Mouse (Mus musculus) liver, embryonic 13.5 days (tissue): ENCODE data around the gene Arhgef19. TPM values are rescaled to one million over a fixed set of nuclear protein-coding genes. Genes with fewer than 3 reads are reported as not detected.
A peak's percentile ranks its signal among the peaks of the same experiment; 100 is the strongest.

Source experiments
- ATAC-seq: fragments of 200-750 bp; cut with Nextera tagmentation; 2 replicates; pipeline ENCODE4 v1.8.0; 2017; ENCODE audit warnings: low read depth, mild to moderate bottlenecking, moderate number of reproducible peaks, moderate library complexity
- DNase-seq: peaks from one replicate; pipeline ENCODE4 v3.0.0; 2022
- H3K27ac ChIP-seq: fragments of 300-500 bp; sonication (generic); 2 replicates; pipeline ENCODE4 v1.5.1; 2015; ENCODE audit warnings: moderate library complexity, mild to moderate bottlenecking, inconsistent platforms
- H3K27me3 ChIP-seq: fragments of 300-500 bp; sonication (generic); 2 replicates; pipeline ENCODE4 v1.6.1; 2015; ENCODE audit warnings: mild to moderate bottlenecking, inconsistent platforms
- H3K36me3 ChIP-seq: fragments of 300-500 bp; sonication (generic); 2 replicates; pipeline ENCODE4 v1.6.1; 2015; ENCODE audit warnings: mild to moderate bottlenecking, inconsistent platforms
- H3K4me1 ChIP-seq: fragments of 300-500 bp; sonication (generic); replicated peaks from 2 replicates; pipeline ENCODE4 v1.6.1; 2015; ENCODE audit warnings: inconsistent platforms
- H3K4me2 ChIP-seq: fragments of 300-500 bp; sonication (generic); 2 replicates; pipeline ENCODE4 v1.6.1; 2015; ENCODE audit warnings: inconsistent platforms, mild to moderate bottlenecking, moderate library complexity
- H3K4me3 ChIP-seq: fragments of 300-500 bp; sonication (generic); replicated peaks from 2 replicates; pipeline ENCODE4 v1.5.1; 2015; ENCODE audit warnings: mild to moderate bottlenecking, inconsistent platforms
- H3K9ac ChIP-seq: fragments of 300-500 bp; sonication (generic); 2 replicates; pipeline ENCODE4 v1.6.1; 2015; ENCODE audit warnings: mild to moderate bottlenecking, inconsistent platforms
- H3K9me3 ChIP-seq: fragments of 300-500 bp; sonication (generic); replicated peaks from 2 replicates; pipeline ENCODE4 v1.6.1; 2016; ENCODE audit warnings: inconsistent platforms
- WGBS: fragments of 180-500 bp; shearing (Covaris S2); methylation state at CpG from one replicate; pipeline ENCODE4 v1.1.7; 2015; ENCODE audit not compliant: insufficient replicate concordance; 5-methylcytosine and 5-hydroxymethylcytosine counted together
- polyA plus RNA-seq: library from polyadenylated mRNA; unstranded; fragments of >200 nt; fragmentation: Nextera tagmentation; extraction: Ambion mirVana; gene quantifications from 2 replicates; pipeline ENCODE4 v1.2.1, GENCODE M21; 2015

Gene Arhgef19
- polyA plus RNA-seq, 1 experiment from 2014 or later, result 1.0 TPM

DNA sequence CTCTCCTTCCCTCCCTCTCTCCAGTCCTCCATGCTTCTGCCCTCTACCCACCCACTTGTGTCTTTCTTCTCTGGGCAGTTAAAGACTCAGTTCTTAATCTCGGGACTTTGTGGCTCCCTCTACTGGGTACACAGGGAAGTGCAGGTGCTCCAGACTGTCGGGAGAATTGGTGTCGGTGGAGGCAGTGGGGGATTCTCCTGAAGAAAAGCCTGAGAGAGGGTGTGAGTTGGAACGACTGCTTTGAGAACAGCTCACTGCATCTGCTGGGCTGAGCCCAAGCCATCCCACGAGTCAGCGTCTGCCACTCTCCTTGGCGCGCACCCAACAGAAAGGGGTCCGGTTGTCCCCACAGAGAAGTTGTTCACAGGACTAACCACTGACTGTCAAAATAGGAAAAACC lies 28.5 kb downstream of the Arhgef19 start:
- H3K4me2 ChIP-seq, result no peak overlapping the region
- 0 out of 2 replicates have a peak, but pooled peaks cover 6% of the 10 kb centered on the region for H3K4me1 ChIP-seq
- WGBS, result 35% methylated on average over 9 of the region's 9 CpGs
- ATAC-seq (no peak), DNase-seq (no peak)
- 0 out of 2 replicates have a peak, but pooled peaks cover 4% of the 10 kb centered on the region for H3K9me3 ChIP-seq
- no peaks in the 10 kb centered on the region for H3K36me3 ChIP-seq
- no peak overlapping the region for H3K9ac ChIP-seq
- H3K27me3 ChIP-seq, result peaks cover 19% of the 10 kb centered on the region
- H3K4me3 ChIP-seq, result no peak overlapping the region
- H3K27ac ChIP-seq, result no peak overlapping the region

DNA sequence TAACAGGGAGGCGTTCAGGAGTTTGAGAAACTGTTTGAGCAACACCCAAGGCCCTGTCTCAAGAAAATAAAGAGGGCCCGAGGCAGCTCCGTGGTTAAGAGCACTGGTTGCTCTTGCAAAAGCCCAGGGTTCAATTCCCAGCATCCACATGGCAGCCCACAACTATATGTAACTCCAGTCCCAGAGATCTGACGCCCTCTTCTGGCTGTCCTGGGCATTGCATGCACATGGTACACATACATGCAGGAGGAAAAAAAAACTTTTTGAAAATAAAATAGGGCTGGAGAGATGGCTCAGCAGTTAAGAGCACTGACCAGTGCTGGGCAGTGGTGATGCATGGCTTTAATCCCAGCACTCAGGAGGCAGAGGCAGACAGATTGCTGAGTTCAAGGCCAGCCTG lies 29.1 kb downstream of the Arhgef19 start:
- H3K4me3 ChIP-seq, result no peak overlapping the region
- H3K27me3 ChIP-seq, result peaks cover 22% of the 10 kb centered on the region
- H3K4me2 ChIP-seq, result no peak overlapping the region
- no peak overlapping the region for H3K27ac ChIP-seq
- H3K9ac ChIP-seq, result no peak overlapping the region
- H3K36me3 ChIP-seq, result no peaks in the 10 kb centered on the region
- WGBS, result 46% methylated on average over 4 of the region's 4 CpGs
- no peak for ATAC-seq
- H3K4me1 ChIP-seq, result 0 out of 2 replicates have a peak, but pooled peaks cover 6% of the 10 kb centered on the region
- no peak for DNase-seq
- 0 out of 2 replicates have a peak, but pooled peaks cover 4% of the 10 kb centered on the region for H3K9me3 ChIP-seq

DNA sequence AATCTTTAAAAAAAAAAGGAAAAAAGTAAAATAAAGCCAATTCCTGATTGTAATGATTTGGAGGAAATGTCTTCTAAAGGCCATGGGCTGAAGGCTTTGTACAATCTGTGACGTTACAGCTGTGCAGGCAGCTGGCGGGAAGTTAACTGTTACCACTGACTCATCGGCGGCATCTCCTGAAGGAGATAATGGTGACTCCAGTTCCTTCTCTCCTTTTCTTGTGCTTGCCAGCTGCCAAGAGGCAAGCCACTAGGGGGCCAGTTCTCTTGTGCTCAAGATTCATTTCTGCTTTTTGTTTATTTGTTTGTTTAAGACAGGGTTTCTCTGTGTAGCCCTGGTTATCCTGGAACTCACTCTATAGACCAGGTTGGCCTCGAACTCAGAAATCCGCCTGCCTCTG lies 29.8 kb downstream of the Arhgef19 start:
- Histone ChIP-seq H3K27me3 (peaks cover 26% of the 10 kb centered on the region), H3K4me2 (no peak overlapping the region)
- no peak for ATAC-seq

DNA sequence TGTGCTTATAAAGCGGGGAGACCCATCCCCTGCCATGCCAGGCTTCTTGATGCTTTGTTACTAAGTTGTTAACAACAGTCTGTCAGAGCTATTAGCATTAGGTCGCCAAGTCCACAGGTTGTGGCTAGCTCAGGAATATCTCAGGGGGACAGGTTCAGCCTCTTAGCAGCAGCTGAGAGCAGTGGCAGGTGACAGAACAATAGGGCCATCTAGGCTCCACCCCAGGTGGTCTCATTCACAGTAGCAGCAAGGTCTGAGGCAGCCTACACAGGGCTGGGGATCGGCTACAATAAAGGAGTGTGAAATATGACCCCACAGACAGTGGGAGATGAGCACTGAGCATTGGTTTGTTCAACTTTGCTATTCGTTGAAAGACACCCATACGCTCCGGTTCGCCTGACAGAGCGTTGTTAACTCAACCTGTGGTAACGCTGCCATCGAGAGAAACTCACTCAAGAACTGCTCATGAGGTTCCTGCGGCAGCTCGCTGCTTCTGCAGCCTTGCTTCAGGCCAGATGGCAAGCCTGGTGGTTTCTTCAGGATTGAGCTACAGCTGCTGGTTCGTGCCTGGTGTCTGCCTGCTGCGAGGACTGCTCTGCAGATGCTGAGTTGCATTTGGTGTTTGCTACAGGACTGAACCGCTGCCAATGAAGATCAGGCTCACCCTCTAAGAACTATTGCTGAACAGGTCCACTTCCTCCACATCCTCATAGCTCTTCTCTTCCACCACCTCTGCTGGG lies 31.1 kb downstream of the Arhgef19 start:
- Histone ChIP-seq H3K9me3 (0 out of 2 replicates have a peak, but pooled peaks cover 4% of the 10 kb centered on the region), H3K9ac (no peak overlapping the region), H3K27me3 (peaks cover 26% of the 10 kb centered on the region), H3K4me2 (no peak overlapping the region), H3K27ac (no peak overlapping the region), H3K36me3 (no peaks in the 10 kb centered on the region), H3K4me1 (0 out of 2 replicates have a peak, but pooled peaks cover 9% of the 10 kb centered on the region), H3K4me3 (no peak overlapping the region)
- no peak for ATAC-seq
- DNase-seq, result no peak
- 59% methylated on average over 15 of the region's 15 CpGs for WGBS

More for the DNA sequence above, 29.8 kb downstream of the Arhgef19 start:
- Histone ChIP-seq H3K9ac (no peak overlapping the region), H3K9me3 (0 out of 2 replicates have a peak, but pooled peaks cover 4% of the 10 kb centered on the region), H3K4me3 (no peak overlapping the region), H3K27ac (no peak overlapping the region), H3K4me1 (0 out of 2 replicates have a peak, but pooled peaks cover 6% of the 10 kb centered on the region), H3K36me3 (no peaks in the 10 kb centered on the region)
- DNase-seq, result no peak
- 38% methylated on average over 6 of the region's 6 CpGs for WGBS

DNA sequence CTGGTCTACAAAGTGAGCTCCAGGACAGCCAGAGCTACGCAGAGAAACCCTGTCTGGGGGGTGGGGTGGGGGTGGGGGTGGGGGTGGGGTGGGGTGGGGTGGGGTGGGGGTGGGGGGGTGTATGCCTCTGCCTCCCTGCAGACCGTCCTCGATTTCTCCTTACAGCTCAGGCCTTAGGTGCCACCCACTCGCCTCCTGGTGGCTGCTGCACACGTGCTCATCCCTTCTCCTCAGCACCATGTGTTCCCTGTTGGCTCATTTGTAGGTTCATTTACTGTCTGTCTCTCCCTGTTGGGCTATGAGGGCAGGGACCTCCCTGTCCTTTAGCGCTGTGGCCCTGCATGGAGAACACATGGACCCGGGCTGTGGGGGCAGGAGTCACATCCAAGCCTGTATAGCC lies 31.9 kb downstream of the Arhgef19 start:
- Histone ChIP-seq H3K4me3 (no peak overlapping the region), H3K9ac (no peak overlapping the region), H3K9me3 (0 out of 2 replicates have a peak, but pooled peaks cover 4% of the 10 kb centered on the region), H3K4me2 (no peak overlapping the region), H3K36me3 (no peaks in the 10 kb centered on the region), H3K27ac (no peak overlapping the region), H3K27me3 (peaks cover 26% of the 10 kb centered on the region), H3K4me1 (0 out of 2 replicates have a peak, but pooled peaks cover 9% of the 10 kb centered on the region)
- DNase-seq (no peak), ATAC-seq (no peak)
- WGBS, result 60% methylated on average over 7 of the region's 7 CpGs

DNA sequence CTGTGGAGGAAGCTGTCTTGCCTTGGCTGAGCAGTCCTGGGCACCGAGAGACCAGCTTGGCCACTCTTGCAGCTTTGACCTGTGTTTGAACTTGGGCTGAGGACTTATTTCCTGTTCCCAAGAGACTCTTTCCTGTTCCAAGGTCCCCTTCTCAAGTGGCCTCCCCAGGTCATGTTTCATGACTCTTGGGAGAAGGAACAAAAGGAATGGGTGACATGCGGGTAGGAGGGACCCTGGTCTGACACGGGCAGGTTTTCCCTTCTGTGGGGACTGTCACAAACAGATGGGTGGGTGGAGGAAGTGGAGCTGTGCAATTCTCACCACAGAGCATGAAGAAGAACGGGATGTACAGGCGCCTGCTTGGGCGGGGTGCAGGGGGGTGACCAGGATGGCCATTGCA lies 32.4 kb downstream of the Arhgef19 start:
- Histone ChIP-seq H3K4me3 (no peak overlapping the region), H3K4me1 (0 out of 2 replicates have a peak, but pooled peaks cover 9% of the 10 kb centered on the region), H3K9me3 (0 out of 2 replicates have a peak, but pooled peaks cover 4% of the 10 kb centered on the region), H3K27me3 (peaks cover 26% of the 10 kb centered on the region), H3K4me2 (no peak overlapping the region), H3K36me3 (no peaks in the 10 kb centered on the region), H3K27ac (no peak overlapping the region), H3K9ac (no peak overlapping the region)
- ATAC-seq, result 0 out of 2 replicates have a peak, but pooled peaks have one; percentile 18
- DNase-seq, result no peak
- WGBS, result 26% methylated on average over 6 of the region's 6 CpGs

DNA sequence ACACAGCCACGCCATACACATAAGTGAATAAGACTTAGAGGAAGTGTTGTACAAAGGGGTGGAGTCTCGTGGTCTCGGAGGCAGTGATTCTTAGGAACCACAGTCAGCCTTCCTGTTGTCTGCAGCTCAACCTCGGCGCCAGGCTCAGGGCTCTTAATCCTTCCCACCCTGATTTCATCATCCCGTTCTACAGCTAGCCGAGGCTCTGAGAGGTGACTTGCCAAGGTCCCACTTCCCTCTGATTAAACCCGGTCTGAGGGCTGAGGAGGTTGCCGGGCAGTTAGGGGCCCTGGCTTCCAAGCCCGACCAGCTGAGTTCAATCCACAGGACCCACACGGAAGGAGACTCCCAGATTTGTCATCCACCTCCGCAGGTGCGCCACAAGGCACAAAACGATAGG lies 33.6 kb downstream of the Arhgef19 start:
- peaks cover 13% of the 10 kb centered on the region for H3K4me1 ChIP-seq
- no peaks in the 10 kb centered on the region for H3K36me3 ChIP-seq
- no peak overlapping the region for H3K9ac ChIP-seq
- no peak overlapping the region for H3K4me3 ChIP-seq
- H3K9me3 ChIP-seq, result 0 out of 2 replicates have a peak, but pooled peaks cover 4% of the 10 kb centered on the region
- peaks cover 26% of the 10 kb centered on the region for H3K27me3 ChIP-seq
- H3K4me2 ChIP-seq, result peak overlapping the region; percentile 20; the same call in 1 of the 2 replicates
- DNase-seq (no peak), ATAC-seq (0 out of 2 replicates have a peak, but pooled peaks have one; percentile 21)
- peak overlapping the region; percentile 32 for H3K27ac ChIP-seq
- 6% methylated on average over 14 of the region's 14 CpGs for WGBS

DNA sequence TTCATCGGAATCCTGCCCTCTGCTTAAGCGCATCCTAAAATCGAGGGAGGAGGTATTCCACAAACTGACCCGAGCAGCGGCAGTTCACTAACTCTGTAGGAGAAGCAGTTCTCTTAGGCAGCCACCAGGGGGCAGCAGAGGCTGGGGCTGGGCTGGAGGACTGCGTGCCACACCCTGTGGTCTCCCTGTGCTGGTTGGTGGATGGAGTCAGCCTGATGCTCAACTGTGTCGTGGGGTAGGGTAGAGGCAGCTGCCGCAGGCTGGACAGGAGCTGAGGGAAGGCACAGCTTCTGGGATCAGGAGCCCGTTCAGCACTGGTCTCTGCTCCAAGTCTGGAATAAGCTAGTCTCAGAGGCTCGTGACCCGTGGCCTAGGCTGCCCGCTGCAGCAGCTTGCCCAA lies 34.0 kb downstream of the Arhgef19 start:
- H3K4me2 ChIP-seq, result peak overlapping the region; percentile 20; the same call in 1 of the 2 replicates
- no peak overlapping the region for H3K9ac ChIP-seq
- H3K4me3 ChIP-seq, result no peak overlapping the region
- H3K27me3 ChIP-seq, result peaks cover 26% of the 10 kb centered on the region
- H3K4me1 ChIP-seq, result peaks cover 18% of the 10 kb centered on the region
- 0 out of 2 replicates have a peak, but pooled peaks cover under 1% of the 10 kb centered on the region for H3K9me3 ChIP-seq
- peak overlapping the region; percentile 32 for H3K27ac ChIP-seq
- ATAC-seq, result 0 out of 2 replicates have a peak, but pooled peaks have one; percentile 29
- DNase-seq, result peak; percentile 26
- no peaks in the 10 kb centered on the region for H3K36me3 ChIP-seq
- WGBS, result 17% methylated on average over 12 of the region's 12 CpGs

DNA sequence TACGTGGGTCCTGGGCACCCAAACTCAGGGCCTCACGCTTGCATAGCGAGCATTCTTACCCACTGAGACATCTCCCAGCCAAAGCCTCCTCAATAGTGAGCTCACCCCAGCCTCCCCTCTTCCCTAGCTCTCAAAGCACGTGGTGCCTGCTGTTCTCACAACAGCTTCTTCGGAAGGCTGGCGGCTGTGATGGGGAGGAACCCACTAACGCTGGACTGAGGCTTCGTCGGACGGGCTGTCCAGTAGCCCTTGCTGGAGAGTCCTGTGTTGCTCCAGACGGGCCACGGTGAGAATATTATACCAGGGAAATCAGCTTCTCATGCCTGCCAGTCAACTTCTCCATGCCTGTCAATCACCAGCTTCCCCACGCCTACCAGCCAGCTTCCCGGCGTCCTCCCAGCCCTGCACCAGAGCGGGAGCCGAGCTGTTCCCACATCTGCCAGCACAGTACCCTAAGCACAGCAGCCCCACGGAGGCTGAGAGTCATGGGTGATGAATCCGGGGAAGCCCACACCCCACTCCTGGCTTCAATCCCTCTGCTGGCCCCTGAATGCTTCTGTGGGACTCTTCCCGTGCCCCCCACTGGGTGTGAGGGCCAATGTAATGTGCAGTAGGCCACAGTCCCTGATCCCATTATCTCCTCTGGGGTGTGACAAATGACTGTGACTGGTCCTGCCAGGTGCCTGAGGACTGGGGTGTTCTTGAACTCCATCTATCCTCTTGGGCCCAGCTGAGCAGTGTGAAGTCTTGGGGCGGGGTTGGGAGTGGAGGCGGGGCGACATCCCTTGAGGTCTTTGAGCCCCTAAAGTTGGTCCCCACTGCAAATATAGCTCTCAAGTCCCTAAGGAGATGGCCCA lies 35.4 kb downstream of the Arhgef19 start:
- Histone ChIP-seq H3K27me3 (peaks cover 26% of the 10 kb centered on the region), H3K27ac (no peak overlapping the region), H3K4me1 (peaks cover 29% of the 10 kb centered on the region), H3K36me3 (no peaks in the 10 kb centered on the region), H3K4me3 (no peak overlapping the region), H3K9ac (no peak overlapping the region), H3K9me3 (no peaks in the 10 kb centered on the region), H3K4me2 (no peak overlapping the region)
- ATAC-seq, result no peak
- 40% methylated on average over 23 of the region's 23 CpGs for WGBS
- DNase-seq, result no peak

DNA sequence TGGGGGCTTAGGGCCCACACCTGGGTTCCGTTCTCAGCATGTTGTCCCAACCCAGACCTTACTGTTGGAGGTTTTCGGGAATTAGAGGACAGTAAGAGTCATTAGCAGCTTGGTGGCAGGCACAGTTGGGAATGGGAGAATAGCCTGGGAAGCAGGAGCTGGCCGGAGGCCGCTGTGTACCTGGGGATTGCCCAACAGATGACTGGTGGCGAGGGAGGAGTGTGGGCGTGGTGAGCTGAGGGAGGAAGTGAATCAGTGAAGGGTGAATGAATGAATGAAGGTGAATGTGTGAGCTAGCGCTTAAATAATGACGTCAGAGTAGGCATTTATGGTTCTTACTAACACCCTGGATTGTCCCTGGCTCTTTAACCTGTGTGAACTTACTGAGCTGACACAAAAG lies 37.9 kb downstream of the Arhgef19 start:
- Histone ChIP-seq H3K4me1 (peaks cover 35% of the 10 kb centered on the region), H3K36me3 (no peaks in the 10 kb centered on the region), H3K9ac (no peak overlapping the region), H3K27me3 (peaks cover 14% of the 10 kb centered on the region), H3K9me3 (no peaks in the 10 kb centered on the region), H3K27ac (no peak overlapping the region), H3K4me2 (no peak overlapping the region), H3K4me3 (no peak overlapping the region)
- DNase-seq (no peak), ATAC-seq (no peak)
- WGBS, result 60% methylated on average over 8 of the region's 8 CpGs

DNA sequence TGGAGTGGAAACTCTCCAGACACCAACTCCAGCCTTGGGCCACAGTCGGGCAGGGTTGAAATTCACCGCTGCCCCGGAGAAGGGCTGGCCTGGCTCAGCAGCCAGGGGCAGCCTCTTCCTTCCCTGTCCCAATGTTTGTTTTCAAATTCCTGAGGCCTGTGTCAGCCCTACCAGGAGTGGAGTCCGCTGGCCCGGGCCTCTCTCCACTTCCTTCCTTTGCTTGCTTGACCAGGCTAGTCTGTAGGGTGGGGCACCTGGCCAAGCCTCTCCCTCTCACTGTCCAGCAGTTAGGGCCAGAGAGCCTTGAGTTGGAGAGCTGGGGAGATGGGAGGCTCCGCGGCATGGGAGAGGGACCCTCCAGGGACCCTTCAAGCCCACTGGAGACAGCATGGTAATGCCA lies 38.9 kb downstream of the Arhgef19 start:
- no peak for ATAC-seq
- Histone ChIP-seq H3K9me3 (no peaks in the 10 kb centered on the region), H3K4me2 (no peak overlapping the region), H3K27ac (peak overlapping the region; percentile 58), H3K9ac (no peak overlapping the region; the same call in 1 of the 2 replicates), H3K36me3 (no peaks in the 10 kb centered on the region), H3K4me3 (no peak overlapping the region), H3K27me3 (peaks cover 5% of the 10 kb centered on the region; the same call in 1 of the 2 replicates), H3K4me1 (peaks cover 40% of the 10 kb centered on the region)
- no peak for DNase-seq
- 26% methylated on average over 7 of the region's 7 CpGs for WGBS
